Mouse (Mus musculus) thymus, adult 18-20 months (tissue): ENCODE measurements around the gene Snrpb2.

Source experiments
- DNase-seq, 2 experiments: peaks; one replicate each; pipeline ENCODE4 v3.0.0; 2022; ENCODE audit warnings: mixed read lengths in 2 of 2

Snrpb2 gene

GRCm38 (mm10) chr2:143062812-143063792 lies at the start of gene Snrpb2:
Gene Snrpb2 (plus strand): TSS chr2:143063039.
- peak; percentile 69 to 70 for DNase-seq

- no peak for DNase-seq
Observed at GRCm38 (mm10) chr2:143013057-143013456, 49.8 kb upstream of the Snrpb2 start.

- no peak for DNase-seq
Observed at GRCm38 (mm10) chr2:143018084-143018483, 44.8 kb upstream of the Snrpb2 start.

GRCm38 (mm10) chr2:143018591-143019130 lies 44.2 kb upstream of the Snrpb2 start:
- no peak for DNase-seq

- no peak for DNase-seq
Observed at GRCm38 (mm10) chr2:143019727-143020126, 43.1 kb upstream of the Snrpb2 start.

- no peak for DNase-seq
Observed at GRCm38 (mm10) chr2:143023331-143023730, 39.5 kb upstream of the Snrpb2 start.

GRCm38 (mm10) chr2:143024226-143024625 lies 38.6 kb upstream of the Snrpb2 start:
- DNase-seq, result no peak

- no peak for DNase-seq
Observed at GRCm38 (mm10) chr2:143031283-143031682, 31.6 kb upstream of the Snrpb2 start.

GRCm38 (mm10) chr2:143032378-143033255 lies 30.2 kb upstream of the Snrpb2 start:
- DNase-seq, result no peak

- no peak for DNase-seq
Observed at GRCm38 (mm10) chr2:143034350-143035085, 28.3 kb upstream of the Snrpb2 start.

- no peak for DNase-seq
Observed at GRCm38 (mm10) chr2:143035086-143035593, 27.7 kb upstream of the Snrpb2 start.

GRCm38 (mm10) chr2:143041596-143041995 lies 21.2 kb upstream of the Snrpb2 start:
- no peak for DNase-seq

- no peak for DNase-seq
Observed at GRCm38 (mm10) chr2:143055251-143055650, 7.6 kb upstream of the Snrpb2 start.

GRCm38 (mm10) chr2:143056736-143057135 lies 6.1 kb upstream of the Snrpb2 start:
- no peak for DNase-seq

GRCm38 (mm10) chr2:143062432-143062811 lies 417 bp upstream of the Snrpb2 start:
- DNase-seq, result no peak

- no peak for DNase-seq
Observed at GRCm38 (mm10) chr2:143065914-143066313, 3.1 kb downstream of the Snrpb2 start.

- DNase-seq, result no peak
Observed at GRCm38 (mm10) chr2:143078198-143078851, 15.5 kb downstream of the Snrpb2 start, which contains the start of gene Otor. Gene Otor (plus strand): TSS chr2:143078473.

GRCm38 (mm10) chr2:143081693-143082092 lies 18.9 kb downstream of the Snrpb2 start:
- no peak for DNase-seq

- DNase-seq, result no peak
Observed at GRCm38 (mm10) chr2:143084852-143085397, 22.1 kb downstream of the Snrpb2 start.

- DNase-seq, result no peak
Observed at GRCm38 (mm10) chr2:143089866-143090265, 27.0 kb downstream of the Snrpb2 start.

- DNase-seq, result no peak
Observed at GRCm38 (mm10) chr2:143093726-143094125, 30.9 kb downstream of the Snrpb2 start.
